Mouse (Mus musculus): ENCODE data around the gene 1700001P01Rik.
A peak's percentile ranks its signal among the peaks of the same experiment; 100 is the strongest.

1700001P01Rik gene

GRCm38 (mm10) chr11:97775808-97776496, at the start of gene 1700001P01Rik:
1700001P01Rik (minus strand) TSS chr11:97775918.
- no peak for DNase-seq

- no peak for DNase-seq
These were observed 49.6 kb upstream of the 1700001P01Rik start for GRCm38 (mm10) chr11:97825295-97825694.

GRCm38 (mm10) chr11:97824895-97825294, 49.2 kb upstream of the 1700001P01Rik start:
- DNase-seq, result no peak

GRCm38 (mm10) chr11:97824168-97824567, 48.5 kb upstream of the 1700001P01Rik start:
- DNase-seq, result no peak

- no peak for DNase-seq
These were observed 47.3 kb upstream of the 1700001P01Rik start for GRCm38 (mm10) chr11:97822840-97823603.

GRCm38 (mm10) chr11:97821401-97822064, 45.8 kb upstream of the 1700001P01Rik start:
- no peak for DNase-seq

- DNase-seq, result peak; percentile 92
These were observed 45.1 kb upstream of the 1700001P01Rik start for GRCm38 (mm10) chr11:97820840-97821239.

- DNase-seq, result no peak
These were observed 44.2 kb upstream of the 1700001P01Rik start for GRCm38 (mm10) chr11:97819923-97820322.

GRCm38 (mm10) chr11:97819102-97819501, 43.4 kb upstream of the 1700001P01Rik start:
- DNase-seq, result no peak

- no peak for DNase-seq
These were observed 42.9 kb upstream of the 1700001P01Rik start for GRCm38 (mm10) chr11:97818571-97818970.

GRCm38 (mm10) chr11:97818003-97818402, 42.3 kb upstream of the 1700001P01Rik start:
- no peak for DNase-seq

- DNase-seq, result peak; percentile 80
These were observed 41.7 kb upstream of the 1700001P01Rik start for GRCm38 (mm10) chr11:97817379-97817778.

- no peak for DNase-seq
These were observed 41.2 kb upstream of the 1700001P01Rik start for GRCm38 (mm10) chr11:97816916-97817315.

GRCm38 (mm10) chr11:97816176-97816575, 40.5 kb upstream of the 1700001P01Rik start:
- DNase-seq, result no peak

GRCm38 (mm10) chr11:97815736-97816135, 40.0 kb upstream of the 1700001P01Rik start:
- no peak for DNase-seq

- peak; percentile 86 for DNase-seq
These were observed 38.2 kb upstream of the 1700001P01Rik start for GRCm38 (mm10) chr11:97813746-97814515.

- DNase-seq, result no peak
These were observed 37.4 kb upstream of the 1700001P01Rik start for GRCm38 (mm10) chr11:97813085-97813484.

GRCm38 (mm10) chr11:97812491-97812921, 36.8 kb upstream of the 1700001P01Rik start:
- DNase-seq, result no peak

GRCm38 (mm10) chr11:97811569-97812362, 36.0 kb upstream of the 1700001P01Rik start:
- DNase-seq, result peak; percentile 91

- DNase-seq, result no peak
These were observed 35.3 kb upstream of the 1700001P01Rik start for GRCm38 (mm10) chr11:97810970-97811369.

GRCm38 (mm10) chr11:97810356-97810755, 34.6 kb upstream of the 1700001P01Rik start:
- no peak for DNase-seq

Measured in kidney, adult 11 months (tissue).